Mouse (Mus musculus): Measurements from ENCODE around the gene Cenpq. TPM values are rescaled to one million over a fixed set of nuclear protein-coding genes. Genes with fewer than 3 reads are reported as not detected.

The Cenpq gene
- total and polyA plus RNA-seq, 2 experiments = 0.42 to 3.8 TPM

DNA sequence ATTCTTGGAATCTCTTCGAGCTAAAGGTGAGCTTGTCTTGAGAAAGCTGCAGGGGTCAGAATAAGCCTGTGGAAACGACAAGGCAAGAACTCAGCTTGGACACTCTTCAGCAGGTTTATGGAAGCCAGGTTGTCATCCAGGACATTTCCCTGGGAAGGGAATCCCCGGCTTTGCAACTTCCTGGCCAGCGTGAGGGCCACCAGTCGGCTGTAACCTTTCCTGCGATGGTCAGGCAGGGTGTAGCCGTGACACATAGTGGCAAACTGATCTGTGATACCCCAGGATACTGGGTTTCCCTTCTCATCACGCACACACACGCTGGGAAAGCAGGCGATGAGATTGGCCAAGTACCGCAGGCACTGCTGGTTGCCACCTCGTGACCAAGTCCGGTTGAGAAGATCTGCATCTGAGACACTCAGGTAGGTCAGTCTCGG, 30.1 kb downstream of the Cenpq start:
- H3K4me3 ChIP-seq (ENCODE audit: insufficient read depth, low read depth, low read length) = no peak overlapping the region
- no peak for DNase-seq (ENCODE audit: extremely low read depth, low read depth, low spot score)
- H3K27ac ChIP-seq (replicated peaks; ENCODE audit: insufficient read depth, low read depth, low read length) = no peak overlapping the region
- H3K27me3 ChIP-seq (ENCODE audit: control insufficient read depth, insufficient read depth, low read length) = no peaks in the 10 kb centered on the region
- H3K9ac ChIP-seq (ENCODE audit: low read depth, low read length) = no peak overlapping the region
- H3K36me3 ChIP-seq (ENCODE audit: control insufficient read depth, insufficient read depth, low read length) = no peaks in the 10 kb centered on the region
- H3K79me2 ChIP-seq (ENCODE audit: control insufficient read depth, insufficient read depth, low read length) = no peaks in the 10 kb centered on the region
- 9% methylated on average over 14 of the region's 14 CpGs for WGBS
- H3K4me1 ChIP-seq (ENCODE audit: control insufficient read depth, insufficient read depth, low read length) = no peaks in the 10 kb centered on the region
- no peak for TF ChIP-seq POLR2A (IDR thresholded peaks at IDR 0.05; ENCODE audit: extremely low read depth, insufficient read depth, low read length)

DNA sequence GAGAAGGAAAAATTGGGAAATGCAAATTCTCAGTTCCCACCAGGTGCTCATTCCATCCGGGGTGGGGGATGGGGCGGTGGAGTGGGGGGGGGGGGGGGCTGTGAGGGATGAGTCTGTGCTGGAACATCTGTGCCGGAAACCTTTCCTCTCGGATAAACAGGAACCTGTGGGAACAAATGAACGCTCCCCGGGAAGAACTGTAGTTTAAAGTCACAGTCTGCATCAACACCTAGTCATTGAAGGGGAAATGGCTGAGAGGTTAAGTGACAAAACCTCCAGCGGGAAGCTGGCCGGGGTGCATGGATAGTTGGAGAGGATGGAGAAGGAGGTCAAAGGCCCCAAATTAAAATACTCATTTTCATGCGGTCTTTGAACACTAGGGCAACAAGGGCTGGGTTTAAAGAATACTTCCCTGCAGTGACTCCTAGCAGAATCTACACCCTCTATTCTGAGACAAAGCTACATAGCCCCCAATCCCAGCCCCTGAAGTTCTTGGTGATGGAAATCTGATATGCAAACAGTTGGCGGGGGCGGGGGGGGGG, 30.7 kb downstream of the Cenpq start:
- WGBS = 12% methylated on average over 11 of the region's 11 CpGs
- Histone ChIP-seq H3K4me1 (ENCODE audit: control insufficient read depth, insufficient read depth, low read length) (no peaks in the 10 kb centered on the region), H3K27me3 (ENCODE audit: control insufficient read depth, insufficient read depth, low read length) (no peaks in the 10 kb centered on the region), H3K27ac (replicated peaks; ENCODE audit: insufficient read depth, low read depth, low read length) (no peak overlapping the region), H3K9ac (ENCODE audit: low read depth, low read length) (no peak overlapping the region), H3K36me3 (ENCODE audit: control insufficient read depth, insufficient read depth, low read length) (no peaks in the 10 kb centered on the region), H3K79me2 (ENCODE audit: control insufficient read depth, insufficient read depth, low read length) (no peaks in the 10 kb centered on the region), H3K4me3 (ENCODE audit: insufficient read depth, low read depth, low read length) (no peak overlapping the region)
- TF ChIP-seq CTCF (IDR thresholded peaks at IDR 0.05; ENCODE audit: low read depth, low read length) = no peak
- TF ChIP-seq POLR2A (IDR thresholded peaks at IDR 0.05; ENCODE audit: extremely low read depth, insufficient read depth, low read length) = no peak
- DNase-seq (ENCODE audit: extremely low read depth, low read depth, low spot score) = no peak

DNA sequence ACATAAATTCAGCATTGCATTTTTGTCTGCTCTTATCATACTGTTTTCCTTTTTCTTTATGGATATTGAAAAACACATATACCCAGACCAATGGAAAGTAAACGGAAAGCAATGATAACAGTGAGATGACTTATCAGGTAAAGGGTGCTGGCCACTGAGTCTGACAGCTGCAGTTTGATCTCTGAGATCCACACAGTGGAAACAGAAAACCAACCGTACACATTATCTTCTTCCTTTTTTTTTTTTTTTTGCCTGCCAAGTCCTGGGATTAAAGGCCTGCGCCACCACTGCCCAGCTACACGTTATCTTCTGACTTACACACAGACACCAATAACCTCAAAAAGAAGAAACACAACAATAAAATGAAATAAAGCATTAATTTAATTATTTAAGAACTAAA, 31.5 kb downstream of the Cenpq start:
- 70% methylated on average over 4 of the region's 4 CpGs for WGBS

DNA sequence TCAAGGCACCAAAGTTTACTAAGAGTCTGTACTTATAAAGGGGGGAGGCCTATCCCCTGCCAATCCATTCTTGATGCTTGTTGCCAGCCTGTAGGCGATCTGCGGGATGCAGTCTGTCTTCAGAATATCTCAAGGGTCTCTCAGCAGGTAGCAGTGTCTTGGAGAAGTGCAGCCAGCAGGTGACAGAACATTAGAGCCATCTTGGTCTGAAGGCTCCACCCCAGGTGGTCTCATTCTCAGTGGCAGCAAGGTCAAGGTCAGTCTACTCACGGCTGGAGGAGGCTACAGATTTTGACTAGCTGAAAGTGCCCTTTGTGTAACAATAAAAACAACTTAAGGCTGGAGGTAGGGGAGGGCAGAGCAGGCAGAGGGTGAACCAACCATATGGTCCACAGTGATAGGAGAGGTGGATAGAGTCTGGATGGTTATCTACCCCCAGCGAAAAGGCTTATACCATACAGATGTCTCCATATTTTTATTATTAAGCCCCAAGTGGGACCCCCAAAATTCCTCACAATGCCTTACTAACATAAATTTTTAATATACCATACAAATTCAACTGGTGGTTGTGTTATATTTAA, 35.0 kb downstream of the Cenpq start:
- DNase-seq (ENCODE audit: extremely low read depth, low read depth, low spot score) = no peak
- WGBS = 68% methylated on average over 4 of the region's 4 CpGs

More for the DNA sequence above, 31.5 kb downstream of the Cenpq start:
- H3K27ac ChIP-seq (replicated peaks; ENCODE audit: insufficient read depth, low read depth, low read length) = no peak overlapping the region
- H3K9ac ChIP-seq (ENCODE audit: low read depth, low read length) = no peak overlapping the region
- no peak for DNase-seq (ENCODE audit: extremely low read depth, low read depth, low spot score)
- TF ChIP-seq CTCF (IDR thresholded peaks at IDR 0.05; ENCODE audit: low read depth, low read length) (no peak), POLR2A (IDR thresholded peaks at IDR 0.05; ENCODE audit: extremely low read depth, insufficient read depth, low read length) (no peak)
- H3K4me3 ChIP-seq (ENCODE audit: insufficient read depth, low read depth, low read length) = no peak overlapping the region
- no peaks in the 10 kb centered on the region for H3K36me3 ChIP-seq (ENCODE audit: control insufficient read depth, insufficient read depth, low read length)
- no peaks in the 10 kb centered on the region for H3K27me3 ChIP-seq (ENCODE audit: control insufficient read depth, insufficient read depth, low read length)
- H3K79me2 ChIP-seq (ENCODE audit: control insufficient read depth, insufficient read depth, low read length) = no peaks in the 10 kb centered on the region
- H3K4me1 ChIP-seq (ENCODE audit: control insufficient read depth, insufficient read depth, low read length) = no peaks in the 10 kb centered on the region

DNA sequence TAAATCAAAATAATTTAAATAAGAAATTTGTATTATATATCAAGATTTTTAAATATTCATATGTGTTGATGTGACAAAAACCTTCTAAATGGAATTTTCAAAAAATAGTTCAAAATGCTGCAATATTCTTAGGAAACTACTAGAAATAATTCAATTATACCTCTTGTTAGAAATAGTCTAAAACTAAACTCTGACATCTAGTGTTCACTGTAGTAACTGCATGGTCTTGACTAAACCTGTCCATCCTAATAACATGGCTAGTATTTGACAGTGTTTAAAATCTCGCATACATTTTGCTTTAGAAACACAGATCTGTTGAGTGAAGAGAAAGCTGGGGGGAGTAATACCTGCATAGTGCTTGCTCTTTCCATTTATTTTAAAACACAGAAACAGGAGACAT, 38.0 kb downstream of the Cenpq start:
- Histone ChIP-seq H3K4me3 (ENCODE audit: insufficient read depth, low read depth, low read length) (no peak overlapping the region), H3K9ac (ENCODE audit: low read depth, low read length) (no peak overlapping the region), H3K4me1 (ENCODE audit: control insufficient read depth, insufficient read depth, low read length) (no peaks in the 10 kb centered on the region), H3K79me2 (ENCODE audit: control insufficient read depth, insufficient read depth, low read length) (no peaks in the 10 kb centered on the region), H3K27me3 (ENCODE audit: control insufficient read depth, insufficient read depth, low read length) (no peaks in the 10 kb centered on the region), H3K36me3 (ENCODE audit: control insufficient read depth, insufficient read depth, low read length) (no peaks in the 10 kb centered on the region), H3K27ac (replicated peaks; ENCODE audit: insufficient read depth, low read depth, low read length) (no peak overlapping the region)
- TF ChIP-seq POLR2A (IDR thresholded peaks at IDR 0.05; ENCODE audit: extremely low read depth, insufficient read depth, low read length) (no peak), CTCF (IDR thresholded peaks at IDR 0.05; ENCODE audit: low read depth, low read length) (peak; percentile 23; the same call in 1 of the 2 replicates)
- 68% methylated on average over 1 of the region's 1 CpGs for WGBS
- DNase-seq (ENCODE audit: extremely low read depth, low read depth, low spot score) = peak; percentile 30

More for the DNA sequence above, 35.0 kb downstream of the Cenpq start:
- Histone ChIP-seq H3K4me1 (ENCODE audit: control insufficient read depth, insufficient read depth, low read length) (no peaks in the 10 kb centered on the region), H3K27me3 (ENCODE audit: control insufficient read depth, insufficient read depth, low read length) (no peaks in the 10 kb centered on the region), H3K9ac (ENCODE audit: low read depth, low read length) (no peak overlapping the region), H3K36me3 (ENCODE audit: control insufficient read depth, insufficient read depth, low read length) (no peaks in the 10 kb centered on the region), H3K27ac (replicated peaks; ENCODE audit: insufficient read depth, low read depth, low read length) (no peak overlapping the region), H3K4me3 (ENCODE audit: insufficient read depth, low read depth, low read length) (no peak overlapping the region), H3K79me2 (ENCODE audit: control insufficient read depth, insufficient read depth, low read length) (no peaks in the 10 kb centered on the region)
- TF ChIP-seq CTCF (IDR thresholded peaks at IDR 0.05; ENCODE audit: low read depth, low read length) (no peak), POLR2A (IDR thresholded peaks at IDR 0.05; ENCODE audit: extremely low read depth, insufficient read depth, low read length) (no peak)

DNA sequence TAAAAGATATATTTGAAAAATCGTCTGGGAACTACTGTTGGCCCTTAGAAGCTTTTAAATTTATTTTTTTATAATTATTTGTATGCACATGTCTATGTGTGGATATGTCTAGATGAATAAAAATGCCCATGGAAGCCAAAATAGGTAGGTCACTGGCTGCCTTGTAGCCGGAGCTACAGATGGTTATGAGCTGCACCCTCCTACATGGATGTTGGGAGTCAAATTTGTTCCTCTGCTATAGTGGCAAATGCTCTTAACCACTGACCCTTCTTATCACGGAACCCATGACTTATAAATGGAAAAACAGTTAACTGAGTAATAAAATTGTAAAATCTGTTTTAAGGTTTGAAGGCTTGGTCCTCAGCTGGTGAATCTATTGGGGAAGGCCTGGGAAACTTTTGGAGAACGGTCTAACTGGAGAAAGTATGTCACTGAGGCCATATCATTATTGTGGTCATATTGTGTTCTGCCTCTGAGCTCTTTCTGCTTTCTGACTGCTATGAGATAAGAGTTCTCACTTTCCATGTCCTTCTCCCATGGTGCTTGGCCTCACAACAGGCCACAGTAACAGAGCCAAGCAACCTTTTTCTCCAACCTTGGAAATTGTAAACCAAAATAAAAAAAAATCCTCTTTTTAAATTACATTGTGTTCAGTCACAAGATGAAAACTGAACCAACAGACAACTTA, 46.9 kb downstream of the Cenpq start:
- no peak overlapping the region for H3K9ac ChIP-seq (ENCODE audit: low read depth, low read length)
- no peaks in the 10 kb centered on the region for H3K27me3 ChIP-seq (ENCODE audit: control insufficient read depth, insufficient read depth, low read length)
- H3K4me1 ChIP-seq (ENCODE audit: control insufficient read depth, insufficient read depth, low read length) = no peaks in the 10 kb centered on the region
- H3K79me2 ChIP-seq (ENCODE audit: control insufficient read depth, insufficient read depth, low read length) = no peaks in the 10 kb centered on the region
- no peak for DNase-seq (ENCODE audit: extremely low read depth, low read depth, low spot score)
- no peak for TF ChIP-seq POLR2A (IDR thresholded peaks at IDR 0.05; ENCODE audit: extremely low read depth, insufficient read depth, low read length)
- TF ChIP-seq CTCF (IDR thresholded peaks at IDR 0.05; ENCODE audit: low read depth, low read length) = no peak
- no peak overlapping the region for H3K27ac ChIP-seq (replicated peaks; ENCODE audit: insufficient read depth, low read depth, low read length)
- no peak overlapping the region for H3K4me3 ChIP-seq (ENCODE audit: insufficient read depth, low read depth, low read length)
- H3K36me3 ChIP-seq (ENCODE audit: control insufficient read depth, insufficient read depth, low read length) = no peaks in the 10 kb centered on the region
- 78% methylated on average over 4 of the region's 4 CpGs for WGBS

Measured in liver, adult 2 months (tissue).